Mouse (Mus musculus) T-helper 17 cell (primary cell): ENCODE results near the gene Gm13889.

ENCODE experiments used
- in situ Hi-C, 2 experiments: fragments of 300-600 bp; cut with MboI, MseI; formaldehyde crosslinking; loops; 1 replicate in 1 of 2; 2 replicates in 1 of 2; pipeline ENCODE4 v1.15.1; 2025; ENCODE audit warnings: high pct_unique_total_duplicates in 2 of 2

Gene Gm13889

DNA sequence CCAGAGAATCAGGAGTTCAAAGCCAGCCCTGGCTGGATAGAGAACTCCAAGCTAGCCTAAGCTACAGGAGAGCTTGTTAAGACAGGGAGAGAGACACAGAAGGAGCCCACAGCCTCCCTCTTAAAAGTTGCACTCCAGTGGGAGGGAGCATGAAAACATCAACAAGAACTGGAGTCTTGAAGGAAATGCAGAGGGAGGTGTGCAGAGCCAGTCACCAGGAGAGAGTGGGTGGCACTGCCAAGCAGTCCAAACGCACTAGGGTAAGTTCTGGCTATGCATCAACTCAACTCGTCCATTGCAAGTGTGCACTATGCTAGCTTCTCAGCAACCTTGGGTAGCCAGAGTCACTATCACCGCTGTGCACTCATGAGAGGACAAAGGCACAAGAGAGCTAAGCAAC lies 1.2 kb upstream of the Gm13889 start:
- in situ Hi-C loops = no loop called here

DNA sequence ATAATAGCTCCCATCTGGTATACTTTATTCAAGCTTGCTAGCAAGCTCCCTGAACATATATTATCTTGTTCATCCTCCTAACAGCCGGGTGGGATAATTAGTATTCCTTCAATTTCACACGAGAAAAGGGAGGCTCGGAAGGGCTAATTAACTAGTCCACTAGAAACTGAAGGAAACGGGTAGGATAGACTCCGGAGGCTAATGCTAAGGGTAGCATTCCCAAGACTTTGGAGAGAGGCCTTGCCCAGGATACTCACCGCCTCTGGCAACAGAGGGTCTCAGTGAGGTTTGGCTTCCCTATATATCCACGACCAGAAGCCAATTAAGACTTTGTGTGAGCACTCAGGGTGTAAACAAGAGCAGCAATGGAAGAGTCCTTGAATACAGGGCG lies 779 bp upstream of the Gm13889 start:
- in situ Hi-C loops = no loop called here

DNA sequence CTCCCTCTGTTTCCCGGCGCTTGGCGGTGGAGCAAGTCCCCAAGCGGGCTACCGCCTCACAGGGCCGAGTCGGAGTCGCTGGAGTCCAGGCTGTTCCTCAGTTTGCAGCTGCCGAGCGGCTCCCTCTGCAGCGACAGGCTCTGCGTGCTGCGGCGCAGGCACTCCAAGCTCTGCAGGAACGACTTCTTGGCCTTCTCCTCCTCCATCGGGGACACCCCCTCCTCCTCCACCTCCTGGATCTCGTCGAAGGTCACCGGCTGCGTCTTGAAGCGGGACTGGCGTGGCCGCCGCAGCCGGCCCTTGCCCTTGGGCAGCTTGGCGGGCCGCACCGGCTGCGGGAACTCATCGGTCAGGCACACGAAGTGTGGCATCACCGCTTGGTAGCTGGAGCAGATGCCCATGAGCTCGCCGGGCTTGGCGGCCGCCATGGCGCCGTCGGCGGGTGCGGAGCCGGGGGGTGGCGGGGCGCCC lies 635 bp downstream of the Gm13889 start:
- in situ Hi-C loops = no loop called here

DNA sequence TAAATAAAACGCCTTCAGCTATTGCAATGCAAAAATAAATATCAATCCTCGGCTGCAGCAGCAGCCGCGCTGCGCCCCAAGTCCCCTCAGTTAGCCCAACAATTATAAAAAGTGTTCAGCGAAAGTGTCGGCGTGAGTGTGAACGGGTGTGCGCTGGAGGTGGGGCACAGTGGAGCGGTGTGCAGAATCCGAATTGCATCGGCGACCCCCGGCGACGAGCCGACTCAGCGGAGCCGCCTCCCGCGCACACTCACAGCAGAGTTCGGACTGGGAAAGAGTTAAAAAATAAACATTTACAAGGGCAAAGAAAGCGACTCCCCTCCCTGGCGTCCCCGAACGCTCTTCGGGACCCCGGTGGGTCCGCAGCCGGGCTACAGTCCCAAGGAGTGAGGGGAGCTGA lies 1.1 kb downstream of the Gm13889 start:
- in situ Hi-C loops = no loop called here

DNA sequence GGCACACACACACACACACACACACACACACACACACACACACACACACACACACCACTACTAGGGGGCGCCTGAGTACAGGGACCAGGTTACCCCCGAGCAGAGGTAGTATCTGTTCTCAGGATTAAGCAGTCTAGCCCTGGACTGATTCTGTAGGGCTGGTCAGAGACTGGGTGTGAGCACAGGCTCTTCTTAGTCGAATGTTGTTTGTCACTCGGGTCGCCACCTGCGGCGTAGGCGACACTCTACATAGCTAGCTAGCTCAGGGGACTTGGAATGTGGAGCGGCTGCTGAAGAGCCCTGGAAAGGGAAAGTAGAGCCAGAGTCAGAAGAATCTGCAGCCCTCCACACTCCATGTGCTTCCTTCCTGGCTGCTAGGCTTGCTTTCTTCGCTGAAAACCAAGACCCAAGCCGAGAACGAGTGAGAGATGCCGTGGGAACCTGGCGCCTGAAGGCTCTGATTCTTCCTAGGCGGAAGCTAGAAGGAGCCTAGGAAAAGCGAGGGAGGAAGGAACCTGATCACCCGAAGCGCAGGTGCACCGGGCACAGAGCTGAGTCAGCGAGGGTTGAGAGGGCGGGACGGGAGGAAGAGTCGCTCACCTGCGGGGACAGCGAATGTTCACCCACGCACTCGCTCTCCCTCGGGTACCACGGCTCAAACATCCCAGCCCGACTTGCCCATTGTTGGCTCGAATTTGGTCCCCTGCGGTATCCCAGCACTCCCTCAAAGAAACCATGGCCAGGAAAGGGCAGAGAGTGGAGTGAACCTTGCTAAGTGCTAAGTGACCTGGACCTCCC lies 2.0 kb downstream of the Gm13889 start:
- in situ Hi-C loops = no loop called here

- in situ Hi-C loops = no loop called here
Measured at GRCm38 (mm10) chr2:93953726-93954125, 3.3 kb downstream of the Gm13889 start.

DNA sequence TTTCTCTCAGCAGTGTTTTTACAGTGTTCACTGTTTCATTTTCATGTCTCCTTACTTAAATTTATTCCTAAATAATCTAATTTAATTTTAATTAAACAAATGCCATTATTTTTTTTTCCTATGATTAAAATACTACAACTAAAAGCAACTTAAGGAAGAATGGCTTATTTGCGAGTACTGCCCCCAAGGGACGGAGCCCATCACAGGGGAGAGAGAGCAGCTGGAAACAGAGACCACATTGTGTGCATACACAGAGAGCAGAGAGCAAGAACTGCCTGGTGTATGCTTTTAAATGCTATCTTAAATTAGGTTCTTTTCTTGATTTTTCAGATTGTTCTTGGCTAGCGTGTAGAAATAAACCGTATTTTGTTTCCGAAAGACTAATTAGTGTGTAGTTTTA lies 10.0 kb downstream of the Gm13889 start:
- in situ Hi-C loops = no loop called here

- in situ Hi-C loops = no loop called here
Measured at GRCm38 (mm10) chr2:93944855-93945254, 12.1 kb downstream of the Gm13889 start.

GRCm38 (mm10) chr2:93944099-93944498 lies 12.9 kb downstream of the Gm13889 start:
- in situ Hi-C loops = no loop called here

DNA sequence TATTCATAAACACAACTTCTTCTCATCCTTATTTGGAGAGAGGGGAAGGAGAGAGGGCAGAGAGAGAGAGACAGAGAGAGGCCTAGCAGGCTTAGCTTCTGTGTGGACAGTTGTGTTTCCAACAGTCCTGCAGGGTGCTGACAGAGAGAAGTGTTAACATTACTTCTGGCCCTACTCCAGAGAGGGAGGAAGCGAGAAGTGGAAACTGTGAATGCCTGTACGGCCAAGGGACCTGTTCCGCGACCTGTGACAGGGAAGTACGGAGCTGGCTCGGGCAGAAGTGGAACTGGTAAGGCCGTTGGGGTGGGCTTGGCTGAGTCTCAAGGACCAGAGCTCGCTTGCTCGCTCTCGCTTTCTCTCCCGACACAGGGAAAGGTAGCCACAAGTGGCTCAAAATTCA lies 15.3 kb downstream of the Gm13889 start:
- in situ Hi-C loops = no loop called here

DNA sequence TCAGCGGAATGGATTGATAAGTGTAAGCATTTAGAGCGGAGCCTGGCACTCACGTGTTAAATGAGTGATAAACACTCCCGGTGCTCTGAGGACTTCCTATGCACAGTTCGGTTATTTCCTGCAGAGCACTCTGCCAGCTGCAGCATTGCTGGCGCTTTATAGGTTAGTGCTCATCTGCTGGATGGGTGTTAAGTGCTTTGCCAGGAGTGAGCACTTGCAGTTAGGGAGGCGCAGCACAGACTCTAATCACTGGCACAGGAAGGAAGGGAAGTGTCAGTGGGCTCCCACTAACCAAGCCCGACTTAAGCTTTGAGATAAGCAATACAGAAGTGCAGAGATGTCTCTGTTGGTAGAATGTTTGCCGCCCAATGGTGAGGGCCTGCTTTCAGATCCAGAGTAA lies 18.5 kb downstream of the Gm13889 start:
- in situ Hi-C loops = no loop called here

- in situ Hi-C loops = no loop called here
Measured at GRCm38 (mm10) chr2:93928866-93929265, 28.1 kb downstream of the Gm13889 start.

- in situ Hi-C loops = no loop called here
Measured at GRCm38 (mm10) chr2:93927701-93928437, 29.1 kb downstream of the Gm13889 start.

DNA sequence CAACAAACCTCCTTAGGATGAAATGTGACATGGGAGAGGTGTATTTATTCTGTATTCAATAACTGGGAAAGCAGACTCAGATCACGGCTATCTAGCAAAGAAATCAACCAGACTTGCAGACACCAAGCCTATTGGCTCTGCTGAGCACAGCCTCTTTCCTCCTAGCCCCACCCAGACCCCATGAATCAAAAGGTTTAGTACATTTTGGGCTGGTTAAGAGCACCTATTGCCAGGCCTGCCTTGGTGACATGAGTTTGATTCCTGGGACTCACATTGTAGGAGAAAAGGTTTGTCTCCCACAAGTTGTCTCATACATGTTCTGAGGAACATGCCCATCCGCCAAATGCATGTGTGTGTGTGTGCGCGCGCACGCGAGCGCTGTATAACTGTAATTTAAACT lies 30.9 kb downstream of the Gm13889 start:
- in situ Hi-C loops = no loop called here

DNA sequence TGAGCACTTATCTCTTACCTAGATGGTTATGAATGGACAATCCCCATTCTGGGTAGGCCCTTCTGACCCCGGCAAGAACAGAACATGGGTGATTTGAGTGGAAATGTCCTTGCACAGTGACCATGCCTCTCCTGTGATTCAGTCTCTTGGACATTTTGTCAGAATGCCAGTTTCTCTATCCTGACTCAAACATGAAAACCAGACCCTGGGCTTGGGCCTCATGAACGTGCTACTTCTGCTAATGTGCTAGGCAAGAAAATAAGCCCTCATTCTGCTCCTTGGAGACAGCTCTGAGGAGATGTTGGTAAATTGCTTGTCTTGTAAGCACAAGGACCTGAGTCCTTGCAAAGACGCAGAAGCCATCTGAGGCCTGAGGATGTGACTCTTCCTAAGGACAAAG lies 37.9 kb downstream of the Gm13889 start:
- in situ Hi-C loops = no loop called here

GRCm38 (mm10) chr2:93913552-93913951 lies 43.4 kb downstream of the Gm13889 start:
- in situ Hi-C loops = no loop called here

- in situ Hi-C loops = no loop called here
Measured at GRCm38 (mm10) chr2:93911942-93912341, 45.1 kb downstream of the Gm13889 start.

DNA sequence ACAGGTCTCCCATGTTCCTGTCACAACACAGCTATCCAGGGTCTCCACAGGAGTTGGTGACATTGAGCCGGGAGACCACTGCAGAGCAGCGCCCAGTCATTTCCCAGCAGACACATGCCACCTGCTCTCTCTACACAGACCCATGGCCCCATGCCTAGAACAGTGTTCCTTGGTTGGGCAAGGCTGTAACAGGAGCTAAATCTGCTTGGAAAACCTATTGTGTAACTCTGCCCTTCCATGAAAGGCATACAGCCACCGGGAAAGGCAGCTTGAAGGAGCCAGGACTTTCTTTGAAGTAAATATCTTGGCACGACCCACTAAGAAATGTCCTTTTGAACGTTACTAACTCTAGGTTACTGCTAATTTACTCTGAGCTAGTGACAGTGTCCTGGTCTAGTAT lies 47.3 kb downstream of the Gm13889 start:
- in situ Hi-C loops = loop anchor here in 1 of 2 experiments (10.0 kb wide), 1 partner anchor 345 kb away; the partner anchor contains the start of gene Gm10803

DNA sequence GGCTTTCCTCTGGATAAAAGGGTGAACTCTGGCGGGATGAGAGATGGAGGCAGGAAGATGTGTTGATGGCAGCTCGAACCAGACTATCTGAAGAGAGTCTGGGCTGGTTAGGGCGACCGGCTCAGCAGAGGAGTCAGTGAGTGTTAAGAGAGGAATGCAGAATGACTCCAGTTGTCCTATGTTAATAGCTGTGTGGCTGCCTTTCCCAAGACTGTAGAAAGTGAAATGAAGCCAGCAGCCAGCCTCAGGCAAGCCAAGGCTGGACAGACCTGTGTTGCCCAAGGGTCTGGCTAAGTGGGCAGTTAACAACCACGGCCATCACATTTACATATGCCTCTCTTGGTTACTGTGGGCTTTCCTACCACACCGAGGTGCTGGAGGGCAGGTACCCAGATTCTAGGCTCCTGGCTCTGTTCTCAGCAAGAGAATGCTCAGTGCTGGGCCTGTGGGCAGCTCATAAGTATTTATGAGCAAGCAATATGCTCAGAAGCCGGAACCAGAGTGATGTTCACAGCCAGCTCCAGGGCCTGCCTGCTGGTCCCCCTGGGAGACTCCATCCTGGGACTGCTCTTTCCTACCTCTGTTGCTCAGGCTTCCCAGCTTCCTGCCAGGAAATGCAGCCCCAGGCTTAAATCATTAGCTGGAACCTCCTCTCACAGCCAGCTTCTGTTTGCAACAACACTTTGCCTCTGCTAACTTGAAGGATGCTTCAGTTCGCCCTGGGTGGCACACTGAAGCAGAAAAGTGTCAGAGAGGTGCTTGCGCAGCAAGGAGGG lies 49.3 kb downstream of the Gm13889 start:
- in situ Hi-C loops = loop anchor here in 1 of 2 experiments (10.0 kb wide), 1 partner anchor 343 kb away; the partner anchor contains the start of gene Gm10803

GRCm38 (mm10) chr2:93906316-93906715 lies 50.7 kb downstream of the Gm13889 start:
- in situ Hi-C loops = loop anchor here in 1 of 2 experiments (10.0 kb wide), 1 partner anchor 342 kb away; the partner anchor contains the start of gene Gm10803
